Mouse (Mus musculus) testis, postnatal 10 days (tissue): ENCODE data around the gene Dus1l.
"Not testable (repeated sequence)": the region's sequence is repeated elsewhere in the genome, so short reads cannot be mapped to it uniquely, and the experiment has no call there.

ENCODE experiments used
- DNase-seq: peaks from one replicate; pipeline ENCODE4 v3.0.0; 2021; ENCODE audit warnings: low spot score

The Dus1l gene

GRCm38 (mm10) chr11:120795756-120796613, at the start of gene Dus1l:
Dus1l (minus strand) TSS chr11:120796403.
- DNase-seq = peak; percentile 97

GRCm38 (mm10) chr11:120844329-120844728, 48.1 kb upstream of the Dus1l start:
- DNase-seq = no peak

- no peak for DNase-seq
Measured at GRCm38 (mm10) chr11:120833555-120834280, 37.5 kb upstream of the Dus1l start.

GRCm38 (mm10) chr11:120832962-120833361, 36.8 kb upstream of the Dus1l start:
- not testable (repeated sequence) for DNase-seq

- DNase-seq = no peak
Measured at GRCm38 (mm10) chr11:120831659-120832440, 35.6 kb upstream of the Dus1l start.

GRCm38 (mm10) chr11:120830686-120831085, 34.5 kb upstream of the Dus1l start:
- DNase-seq = no peak

- no peak for DNase-seq
Measured at GRCm38 (mm10) chr11:120829757-120830532, 33.7 kb upstream of the Dus1l start.

GRCm38 (mm10) chr11:120828416-120828815, 32.2 kb upstream of the Dus1l start:
- DNase-seq = no peak

- no peak for DNase-seq
Measured at GRCm38 (mm10) chr11:120826016-120826953, 30.1 kb upstream of the Dus1l start.

- DNase-seq = no peak
Measured at GRCm38 (mm10) chr11:120825289-120825863, 29.2 kb upstream of the Dus1l start.

GRCm38 (mm10) chr11:120824787-120825288, 28.6 kb upstream of the Dus1l start:
- no peak for DNase-seq

GRCm38 (mm10) chr11:120823956-120824786, 28.0 kb upstream of the Dus1l start, which contains the start of gene Fasn:
Fasn (minus strand) TSS chr11:120824547.
- peak; percentile 98 for DNase-seq

GRCm38 (mm10) chr11:120823551-120823947, 27.3 kb upstream of the Dus1l start:
- DNase-seq = peak; percentile 84

- no peak for DNase-seq
Measured at GRCm38 (mm10) chr11:120822831-120823550, 26.8 kb upstream of the Dus1l start.

- DNase-seq = no peak
Measured at GRCm38 (mm10) chr11:120822321-120822720, 26.1 kb upstream of the Dus1l start.

- DNase-seq = peak; percentile 74
Measured at GRCm38 (mm10) chr11:120821076-120821922, 25.1 kb upstream of the Dus1l start.

- no peak for DNase-seq
Measured at GRCm38 (mm10) chr11:120820546-120820945, 24.3 kb upstream of the Dus1l start.
